Mouse (Mus musculus) cerebellum, adult 2 months (tissue): ENCODE results near the gene Tex46. TPM values are rescaled to one million over a fixed set of nuclear protein-coding genes. Genes with fewer than 3 reads are reported as not detected.

Experiments
- DNase-seq, 2 experiments: peaks; one replicate each; pipeline ENCODE4 v3.0.0; 2021
- H3K27ac ChIP-seq: fragments of 200-500 bp; 2 replicates; pipeline ENCODE4 v1.5.1; 2012; ENCODE audit warnings: low read length, control low read depth, inconsistent platforms; ENCODE audit not compliant: insufficient read depth
- H3K27me3 ChIP-seq: fragments of 200-500 bp; 2 replicates; pipeline ENCODE4 v1.6.1; 2012; ENCODE audit warnings: inconsistent platforms, mild to moderate bottlenecking, low read length, moderate library complexity; ENCODE audit not compliant: control insufficient read depth, insufficient read depth
- H3K4me1 ChIP-seq: fragments of 200-500 bp; 2 replicates; pipeline ENCODE4 v1.6.1; 2011; ENCODE audit warnings: low read length; ENCODE audit not compliant: control insufficient read depth, insufficient read depth
- H3K4me3 ChIP-seq: fragments of 200-500 bp; replicated peaks from 2 replicates; pipeline ENCODE3; 2011; ENCODE audit warnings: mild to moderate bottlenecking, low read depth, low read length, control low read depth; ENCODE audit not compliant: insufficient read depth
- CTCF ChIP-seq: fragments of 200-500 bp; IDR thresholded peaks from 2 replicates; pipeline ENCODE4 v1.5.1; 2011; ENCODE audit warnings: low read depth, mild to moderate bottlenecking, control low read depth, low read length, moderate library complexity, borderline replicate concordance; ENCODE audit not compliant: insufficient read depth
- POLR2A ChIP-seq: fragments of 200-500 bp; IDR thresholded peaks from 2 replicates; pipeline ENCODE4 v1.6.1; 2011; ENCODE audit warnings: low read length, control low read depth, borderline replicate concordance; ENCODE audit not compliant: insufficient read depth
- WGBS: fragments of 180-500 bp; shearing (Covaris S2); methylation state at CpG from one replicate; pipeline ENCODE4 v1.1.7; 2018; 5-methylcytosine and 5-hydroxymethylcytosine counted together
- polyA plus RNA-seq: library from polyadenylated mRNA; depleted of rRNA; stranded (reverse); fragments of >200 nt; gene quantifications from 2 replicates; pipeline ENCODE4 v1.2.3, GENCODE M21; 2012

Gene Tex46
- polyA plus RNA-seq, 1 experiment, result not detected

- no peak for TF ChIP-seq POLR2A
- no peak for TF ChIP-seq CTCF
- no peak overlapping the region for H3K4me3 ChIP-seq
- no peak overlapping the region for H3K27ac ChIP-seq
- 91% methylated on average over 19 of the region's 19 CpGs for WGBS
- H3K27me3 ChIP-seq, result no peaks in the 10 kb centered on the region
- H3K4me1 ChIP-seq, result no peaks in the 10 kb centered on the region; the same call in 1 of the 2 replicates
- DNase-seq, result no peak
Measured at GRCm38 (mm10) chr4:136605756-136606485, 4.3 kb upstream of the Tex46 start.

GRCm38 (mm10) chr4:136613657-136614056 lies 3.4 kb downstream of the Tex46 start:
- no peak for DNase-seq
- no peaks in the 10 kb centered on the region for H3K4me1 ChIP-seq
- no peak for TF ChIP-seq POLR2A
- no peak for TF ChIP-seq CTCF
- WGBS, result 60% methylated on average over 7 of the region's 7 CpGs
- no peaks in the 10 kb centered on the region for H3K27me3 ChIP-seq
- H3K4me3 ChIP-seq, result no peak overlapping the region
- no peak overlapping the region for H3K27ac ChIP-seq

- peak; percentile 30 to 56 for DNase-seq
- Histone ChIP-seq H3K27ac (no peak overlapping the region), H3K4me3 (no peak overlapping the region), H3K27me3 (no peaks in the 10 kb centered on the region), H3K4me1 (no peaks in the 10 kb centered on the region)
- TF ChIP-seq CTCF (peak; percentile 74), POLR2A (no peak)
- 0% methylated on average over 1 of the region's 1 CpGs for WGBS
Measured at GRCm38 (mm10) chr4:136621336-136621735, 11.1 kb downstream of the Tex46 start.

GRCm38 (mm10) chr4:136621956-136622355 lies 11.7 kb downstream of the Tex46 start:
- WGBS, result 42% methylated on average over 5 of the region's 5 CpGs
- H3K27me3 ChIP-seq, result no peaks in the 10 kb centered on the region
- DNase-seq, result no peak
- no peak overlapping the region for H3K4me3 ChIP-seq
- no peak overlapping the region for H3K27ac ChIP-seq
- H3K4me1 ChIP-seq, result no peaks in the 10 kb centered on the region
- no peak for TF ChIP-seq POLR2A
- TF ChIP-seq CTCF, result no peak

- Histone ChIP-seq H3K4me3 (no peak within 1 kb of the TSS), H3K27me3 (no peaks in the 10 kb centered on the region), H3K4me1 (no peaks in the 10 kb centered on the region), H3K27ac (no peak within 1 kb of the TSS)
- TF ChIP-seq POLR2A (no peak), CTCF (no peak)
- no peak for DNase-seq
- WGBS, result 27% methylated on average over 6 of the region's 6 CpGs
Measured at GRCm38 (mm10) chr4:136622388-136622787, 12.2 kb downstream of the Tex46 start, which contains the start of gene Lactbl1. TSS of gene Lactbl1 (plus strand) at chr4:136622621.

- no peak overlapping the region for H3K4me3 ChIP-seq
Measured at GRCm38 (mm10) chr4:136626590-136626989, 16.4 kb downstream of the Tex46 start.

GRCm38 (mm10) chr4:136631237-136631994 lies 21.2 kb downstream of the Tex46 start:
- 65% methylated on average over 11 of the region's 11 CpGs for WGBS
- no peak overlapping the region for H3K27ac ChIP-seq
- H3K4me3 ChIP-seq, result no peak overlapping the region
- DNase-seq, result no peak
- TF ChIP-seq POLR2A (no peak), CTCF (no peak)
- no peaks in the 10 kb centered on the region for H3K4me1 ChIP-seq
- no peaks in the 10 kb centered on the region for H3K27me3 ChIP-seq

More at GRCm38 (mm10) chr4:136626590-136626989, 16.4 kb downstream of the Tex46 start:
- no peak for DNase-seq
- H3K27ac ChIP-seq, result no peak overlapping the region
- H3K4me1 ChIP-seq, result no peaks in the 10 kb centered on the region
- TF ChIP-seq POLR2A, result no peak
- TF ChIP-seq CTCF, result no peak
- H3K27me3 ChIP-seq, result no peaks in the 10 kb centered on the region
- WGBS, result 87% methylated on average over 6 of the region's 6 CpGs
